Mouse (Mus musculus) B cell, adult 67 days (primary cell): ENCODE results near the gene Evc2. TPM values are rescaled to one million over a fixed set of nuclear protein-coding genes. Genes with fewer than 3 reads are reported as not detected.

Source experiments
- total RNA-seq, 2 experiments: library from RNA; stranded (reverse); gene quantifications; 4 replicates each; pipeline ENCODE4 v1.2.4; 2023

The Evc2 gene
- total RNA-seq: not detected

DNA sequence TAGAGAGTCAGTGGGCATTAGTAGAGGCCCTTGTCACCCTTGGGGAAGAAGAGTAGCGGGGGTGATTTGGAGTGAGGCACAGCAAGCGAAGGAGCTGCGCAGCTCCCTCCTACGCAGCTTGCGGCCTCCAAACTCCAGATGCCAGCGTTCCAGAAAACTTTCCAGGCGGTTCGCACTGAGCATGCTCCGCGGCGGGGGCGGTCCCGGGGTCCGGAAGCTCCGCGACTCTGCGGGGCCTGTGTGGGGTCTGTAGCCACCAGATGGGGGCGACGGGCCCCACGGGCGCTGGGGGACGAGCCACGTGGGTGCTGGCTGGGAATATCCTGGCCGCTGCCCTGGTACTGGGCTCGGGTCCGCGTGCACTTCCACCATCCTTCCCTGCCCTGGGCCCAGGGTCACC is at the start of gene Evc2:
Gene Evc2, plus strand, starts transcription at position 212 of the 400 bp plus-strand sequence.

DNA sequence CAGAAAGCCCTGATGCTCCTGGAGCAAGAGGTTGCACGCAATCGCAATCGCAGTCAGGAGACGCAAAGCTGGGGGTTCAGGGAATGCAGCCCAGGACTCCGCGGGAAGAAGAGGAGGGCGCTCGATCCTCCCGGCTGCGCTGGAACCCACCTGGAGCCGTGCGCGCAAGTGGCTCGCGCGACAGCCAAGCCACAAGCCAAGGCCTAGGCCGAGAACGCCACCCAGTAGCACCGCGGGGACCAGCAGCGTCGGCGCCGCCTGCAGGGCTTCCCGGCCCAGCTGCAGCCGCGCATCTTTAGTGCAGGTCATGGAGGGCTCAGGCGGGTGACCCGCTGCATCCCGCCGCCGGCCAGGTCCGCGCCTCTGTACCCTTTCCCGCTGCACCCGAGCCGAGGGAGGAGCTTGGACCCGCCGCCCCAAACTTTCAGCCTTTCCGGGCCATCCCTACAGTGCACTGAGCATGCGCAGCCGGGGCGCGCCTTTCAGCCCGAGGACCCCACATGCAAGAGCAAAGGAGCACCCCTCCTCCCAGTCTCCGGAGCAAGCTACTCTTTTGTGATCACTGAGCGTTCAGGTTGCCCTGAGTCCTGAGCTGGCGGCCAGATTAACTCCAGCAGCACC is 1.7 kb upstream of the Evc2 start, which contains the start of gene Evc:
Gene Evc, minus strand, starts transcription at position 410 of the 621 bp plus-strand sequence.

Other genes with a start within 250 kb of the Evc2 start
- not detected for gene Crmp1, start 96.6 kb upstream of the Evc2 start, total RNA-seq
- gene Evc, start 1.6 kb upstream of the Evc2 start, total RNA-seq: under 1 TPM in 1 of 2 experiments, not detected in 1; 0.55 TPM